Mouse (Mus musculus): Measurements from ENCODE around the gene Gm7879. TPM values are rescaled to one million over a fixed set of nuclear protein-coding genes. Genes with fewer than 3 reads are reported as not detected.
"Not testable (repeated sequence)": the region's sequence is repeated elsewhere in the genome, so short reads cannot be mapped to it uniquely, and the experiment has no call there.

Gene Gm7879
- polyA plus RNA-seq (2015; fragmentation: Nextera tagmentation; extraction: Ambion mirVana), result 0.59 and 1.5 TPM in 2 replicates

DNA sequence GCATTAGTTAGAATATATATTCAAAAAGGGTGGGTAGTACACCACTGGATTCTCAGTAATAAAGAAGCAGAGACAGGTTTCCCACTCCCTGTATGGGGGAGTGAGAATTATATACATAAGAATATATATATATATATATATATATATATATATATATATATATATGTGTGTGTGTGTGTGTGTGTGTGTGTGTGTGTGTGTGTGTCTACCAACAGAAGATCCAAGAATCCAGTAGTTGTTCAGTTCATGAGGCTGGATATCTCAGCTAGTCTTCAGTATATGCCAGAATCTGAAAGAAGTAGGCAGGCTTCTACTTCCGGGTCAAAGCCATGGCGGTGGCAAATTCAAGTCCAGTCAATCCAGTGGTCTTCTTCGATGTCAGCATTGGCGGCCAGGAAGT is at the start of gene Gm7879:
Gene Gm7879 (plus strand): TSS at position 301 of the 400 bp plus-strand sequence.
- H3K9me3 ChIP-seq (ENCODE audit: low read length); H3K4me1 ChIP-seq (ENCODE audit: insufficient read depth, low read length); H3K27ac ChIP-seq (ENCODE audit: low read length); H3K4me3 ChIP-seq (ENCODE audit: low read length); H3K4me2 ChIP-seq (replicated peaks; ENCODE audit: low read depth, low read length); ATAC-seq (ENCODE audit: low FRiP score, low TSS enrichment); H3K36me3 ChIP-seq (ENCODE audit: insufficient read depth, low read length); H3K9ac ChIP-seq (replicated peaks; ENCODE audit: low read length); H3K27me3 ChIP-seq (ENCODE audit: insufficient read depth, low read length): not testable (repeated sequence)
- WGBS, result 95% methylated on average over 4 of the region's 4 CpGs

DNA sequence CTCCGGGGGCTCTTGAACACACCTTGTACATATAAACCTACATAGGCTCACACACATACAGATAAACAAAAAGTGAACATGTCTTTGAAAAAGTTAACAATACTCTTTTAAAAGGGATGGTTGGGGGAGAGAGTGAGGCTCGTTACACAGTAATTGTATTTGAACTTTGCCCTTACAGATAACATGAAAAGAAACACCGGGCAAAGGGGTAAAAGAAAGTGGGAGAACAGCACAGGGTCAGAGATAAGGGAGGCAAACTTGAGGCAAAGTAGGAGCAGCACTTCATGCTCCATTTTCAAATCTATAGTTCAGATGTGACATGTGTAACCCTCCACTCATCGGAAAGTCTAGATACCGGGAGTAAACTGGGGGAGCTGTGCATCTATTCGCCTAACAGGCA is 49.3 kb upstream of the Gm7879 start:
- Histone ChIP-seq H3K36me3 (ENCODE audit: insufficient read depth, low read length) (no peaks in the 10 kb centered on the region), H3K27me3 (ENCODE audit: insufficient read depth, low read length) (no peaks in the 10 kb centered on the region), H3K4me3 (ENCODE audit: low read length) (no peak overlapping the region), H3K9me3 (ENCODE audit: low read length) (no peaks in the 10 kb centered on the region), H3K4me2 (replicated peaks; ENCODE audit: low read depth, low read length) (no peak overlapping the region), H3K27ac (ENCODE audit: low read length) (no peak overlapping the region), H3K9ac (replicated peaks; ENCODE audit: low read length) (no peak overlapping the region), H3K4me1 (ENCODE audit: insufficient read depth, low read length) (no peaks in the 10 kb centered on the region)
- WGBS, result 72% methylated on average over 6 of the region's 6 CpGs
- no peak for ATAC-seq (ENCODE audit: low FRiP score, low TSS enrichment)

DNA sequence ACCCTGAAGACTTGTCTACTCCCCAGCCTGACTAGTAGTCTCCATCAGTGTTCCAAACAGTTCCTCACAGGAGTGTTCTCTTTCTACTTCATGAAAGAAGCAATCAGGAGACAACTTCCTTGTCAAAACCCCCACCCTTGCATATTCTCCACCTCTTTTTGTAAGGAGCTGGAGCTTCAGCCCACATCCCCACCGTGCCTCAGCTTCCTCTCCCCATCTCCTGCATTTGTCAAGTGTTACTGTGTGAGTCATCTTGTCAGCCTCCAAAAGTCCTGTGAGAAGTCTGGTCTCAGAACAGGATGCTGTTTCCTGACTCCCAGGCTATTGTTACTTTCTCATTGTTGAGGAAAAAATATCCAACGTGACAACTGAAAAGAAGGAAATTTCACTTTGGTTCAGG is 47.6 kb upstream of the Gm7879 start:
- Histone ChIP-seq H3K4me1 (ENCODE audit: insufficient read depth, low read length) (peaks cover 4% of the 10 kb centered on the region; the same call in 1 of the 2 replicates), H3K9ac (replicated peaks; ENCODE audit: low read length) (no peak overlapping the region), H3K36me3 (ENCODE audit: insufficient read depth, low read length) (no peaks in the 10 kb centered on the region), H3K27ac (ENCODE audit: low read length) (peak overlapping the region; percentile 11; the same call in 1 of the 2 replicates), H3K4me3 (ENCODE audit: low read length) (no peak overlapping the region), H3K27me3 (ENCODE audit: insufficient read depth, low read length) (no peaks in the 10 kb centered on the region), H3K9me3 (ENCODE audit: low read length) (no peaks in the 10 kb centered on the region), H3K4me2 (replicated peaks; ENCODE audit: low read depth, low read length) (no peak overlapping the region)
- ATAC-seq (ENCODE audit: low FRiP score, low TSS enrichment), result no peak
- WGBS, result 73% methylated on average over 2 of the region's 2 CpGs

DNA sequence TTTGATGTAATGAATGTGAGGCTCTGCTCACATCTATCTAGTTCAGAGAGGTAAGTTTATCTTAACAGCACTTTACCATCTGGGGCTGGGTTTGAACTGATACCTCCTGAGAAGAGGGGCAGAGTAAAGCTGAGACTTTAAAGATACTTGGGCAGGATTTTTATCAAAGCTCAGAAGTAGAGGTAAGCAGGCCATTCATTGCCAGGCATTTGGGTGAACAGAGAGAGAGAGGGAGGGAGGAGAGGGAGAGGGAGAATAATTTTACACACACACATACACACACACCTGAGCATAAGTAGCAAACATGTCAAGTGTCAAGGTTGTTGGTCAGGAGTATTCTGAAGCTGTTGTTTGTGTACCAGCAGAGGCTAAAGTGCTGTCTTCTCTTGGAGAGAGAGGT is 44.7 kb upstream of the Gm7879 start, which contains the start of gene Cd38:
Gene Cd38 (plus strand): TSS at position 301 of the 400 bp plus-strand sequence.
- Histone ChIP-seq H3K9me3 (ENCODE audit: low read length) (no peaks in the 10 kb centered on the region), H3K4me3 (ENCODE audit: low read length) (peak within 1 kb of the TSS; percentile 56), H3K27me3 (ENCODE audit: insufficient read depth, low read length) (no peaks in the 10 kb centered on the region), H3K4me1 (ENCODE audit: insufficient read depth, low read length) (peaks cover 4% of the 10 kb centered on the region; the same call in 1 of the 2 replicates), H3K27ac (ENCODE audit: low read length) (peak within 1 kb of the TSS; percentile 78), H3K36me3 (ENCODE audit: insufficient read depth, low read length) (no peaks in the 10 kb centered on the region), H3K9ac (replicated peaks; ENCODE audit: low read length) (peak within 1 kb of the TSS; percentile 73), H3K4me2 (replicated peaks; ENCODE audit: low read depth, low read length) (peak within 1 kb of the TSS; percentile 75)
- ATAC-seq (ENCODE audit: low FRiP score, low TSS enrichment), result peak; percentile 7; the same call in 1 of the 2 replicates

DNA sequence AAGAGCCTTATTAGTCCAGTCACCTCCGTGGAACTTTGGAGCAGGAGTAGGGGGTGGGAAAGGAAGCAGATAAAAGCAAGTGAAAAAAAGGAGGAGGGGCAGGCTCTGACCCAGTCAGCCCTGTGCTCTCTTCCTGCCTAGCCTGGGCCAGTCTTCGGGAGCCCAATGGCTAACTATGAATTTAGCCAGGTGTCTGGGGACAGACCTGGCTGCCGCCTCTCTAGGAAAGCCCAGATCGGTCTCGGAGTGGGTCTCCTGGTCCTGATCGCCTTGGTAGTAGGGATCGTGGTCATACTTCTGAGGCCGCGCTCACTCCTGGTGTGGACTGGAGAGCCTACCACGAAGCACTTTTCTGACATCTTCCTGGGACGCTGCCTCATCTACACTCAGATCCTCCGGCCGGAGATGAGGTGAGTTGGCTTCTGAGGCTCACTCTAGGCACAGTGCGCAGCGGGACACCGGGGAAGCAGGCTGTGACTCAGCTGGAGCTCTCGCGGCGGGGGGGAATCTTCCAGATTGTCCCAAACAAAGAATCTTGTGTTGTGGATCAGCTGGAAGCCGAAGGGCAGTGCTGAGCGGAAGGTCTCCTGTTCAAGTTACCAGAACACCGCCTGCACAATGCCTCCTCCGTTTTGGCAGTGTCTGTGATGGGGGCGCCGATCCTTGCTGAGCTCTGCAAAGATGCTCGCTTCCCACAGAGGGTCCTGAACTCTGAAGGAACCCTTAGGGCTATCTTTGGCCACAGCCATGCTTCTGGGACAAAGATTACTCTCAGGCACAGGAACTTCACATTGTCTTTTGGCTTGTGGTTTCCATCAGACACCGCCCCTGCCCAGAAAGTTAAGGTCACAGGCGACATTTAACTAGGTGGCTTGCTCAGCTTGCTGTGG is 44.0 kb upstream of the Gm7879 start:
- Histone ChIP-seq H3K4me3 (ENCODE audit: low read length) (peak overlapping the region; percentile 56), H3K27me3 (ENCODE audit: insufficient read depth, low read length) (no peaks in the 10 kb centered on the region), H3K9me3 (ENCODE audit: low read length) (no peaks in the 10 kb centered on the region), H3K36me3 (ENCODE audit: insufficient read depth, low read length) (no peaks in the 10 kb centered on the region), H3K4me2 (replicated peaks; ENCODE audit: low read depth, low read length) (peak overlapping the region; percentile 75), H3K9ac (replicated peaks; ENCODE audit: low read length) (peak overlapping the region; percentile 73), H3K27ac (ENCODE audit: low read length) (peak overlapping the region; percentile 78), H3K4me1 (ENCODE audit: insufficient read depth, low read length) (peaks cover 4% of the 10 kb centered on the region; the same call in 1 of the 2 replicates)
- 4% methylated on average over 28 of the region's 28 CpGs for WGBS
- peak; percentile 70 for ATAC-seq (ENCODE audit: low FRiP score, low TSS enrichment)

DNA sequence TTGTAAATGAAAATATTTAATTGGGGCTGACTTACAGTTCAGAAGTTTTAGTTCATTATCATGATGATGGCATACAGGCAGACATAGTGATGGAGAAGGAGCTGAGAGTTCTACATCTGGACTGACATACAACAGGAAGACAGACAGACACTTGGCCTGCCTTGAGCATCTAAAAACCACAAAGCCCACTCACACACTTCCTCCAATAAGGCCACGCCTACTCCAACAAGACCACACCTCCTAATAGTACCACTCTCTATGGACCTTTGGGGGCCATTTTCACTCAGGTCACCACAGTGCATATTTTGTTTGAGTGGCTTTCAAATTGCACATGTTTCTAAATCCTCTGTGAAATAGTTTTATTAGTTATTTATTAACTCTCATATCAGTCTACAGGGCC is 41.1 kb upstream of the Gm7879 start:
- no peak overlapping the region for H3K4me3 ChIP-seq (ENCODE audit: low read length)
- no peak for ATAC-seq (ENCODE audit: low FRiP score, low TSS enrichment)
- no peaks in the 10 kb centered on the region for H3K36me3 ChIP-seq (ENCODE audit: insufficient read depth, low read length)
- 72% methylated on average over 1 of the region's 1 CpGs for WGBS
- H3K4me2 ChIP-seq (replicated peaks; ENCODE audit: low read depth, low read length), result no peak overlapping the region
- no peak overlapping the region for H3K9ac ChIP-seq (replicated peaks; ENCODE audit: low read length)
- peaks cover 2% of the 10 kb centered on the region; the same call in 1 of the 2 replicates for H3K9me3 ChIP-seq (ENCODE audit: low read length)
- peaks cover 4% of the 10 kb centered on the region; the same call in 1 of the 2 replicates for H3K4me1 ChIP-seq (ENCODE audit: insufficient read depth, low read length)
- H3K27ac ChIP-seq (ENCODE audit: low read length), result no peak overlapping the region
- H3K27me3 ChIP-seq (ENCODE audit: insufficient read depth, low read length), result no peaks in the 10 kb centered on the region

DNA sequence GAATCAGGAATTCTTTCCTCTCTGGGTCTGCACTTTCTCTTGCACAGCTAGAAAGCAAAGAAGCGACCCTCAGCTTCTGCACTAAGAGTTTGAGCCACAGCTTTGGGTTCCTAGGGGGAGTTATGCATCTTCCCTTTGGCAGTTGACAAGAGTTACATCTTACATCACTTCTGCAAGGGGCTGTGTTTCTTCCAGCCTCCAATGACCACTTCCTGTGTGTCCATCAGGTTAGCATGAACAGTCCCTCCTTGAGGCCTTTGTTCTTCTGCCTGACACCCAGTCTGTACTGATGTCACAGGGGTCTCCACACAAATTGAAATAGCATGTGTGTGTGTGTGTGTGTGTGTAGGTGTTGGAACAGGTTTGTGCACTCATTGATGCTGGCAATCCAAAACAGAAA is 40.3 kb upstream of the Gm7879 start:
- no peak overlapping the region for H3K4me3 ChIP-seq (ENCODE audit: low read length)
- H3K9me3 ChIP-seq (ENCODE audit: low read length), result peaks cover 2% of the 10 kb centered on the region; the same call in 1 of the 2 replicates
- H3K27ac ChIP-seq (ENCODE audit: low read length), result no peak overlapping the region
- no peak overlapping the region for H3K9ac ChIP-seq (replicated peaks; ENCODE audit: low read length)
- 77% methylated on average over 1 of the region's 1 CpGs for WGBS
- no peak for ATAC-seq (ENCODE audit: low FRiP score, low TSS enrichment)
- H3K36me3 ChIP-seq (ENCODE audit: insufficient read depth, low read length), result no peaks in the 10 kb centered on the region
- H3K27me3 ChIP-seq (ENCODE audit: insufficient read depth, low read length), result no peaks in the 10 kb centered on the region
- H3K4me2 ChIP-seq (replicated peaks; ENCODE audit: low read depth, low read length), result no peak overlapping the region
- peaks cover 4% of the 10 kb centered on the region; the same call in 1 of the 2 replicates for H3K4me1 ChIP-seq (ENCODE audit: insufficient read depth, low read length)

DNA sequence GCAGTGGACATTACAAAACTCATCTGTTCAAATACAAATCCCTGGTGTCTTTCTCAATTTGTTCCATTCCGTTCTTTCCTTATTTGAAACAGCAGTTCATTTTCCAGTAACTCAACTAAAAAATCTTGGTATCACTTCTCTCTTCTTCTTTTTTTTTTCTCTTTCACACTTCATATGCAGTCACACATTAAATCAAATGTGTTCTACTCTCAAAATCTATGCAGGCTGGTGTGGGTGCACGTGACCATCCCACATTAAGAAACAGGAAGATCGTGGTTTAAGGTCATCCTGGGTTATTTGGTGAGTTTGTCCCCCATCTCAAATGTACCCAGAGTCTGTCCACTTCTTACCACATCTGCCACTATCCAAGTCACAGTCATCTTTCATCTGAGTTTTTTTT is 30.9 kb upstream of the Gm7879 start:
- no peak overlapping the region for H3K27ac ChIP-seq (ENCODE audit: low read length)
- no peaks in the 10 kb centered on the region for H3K9me3 ChIP-seq (ENCODE audit: low read length)
- no peaks in the 10 kb centered on the region for H3K27me3 ChIP-seq (ENCODE audit: insufficient read depth, low read length)
- ATAC-seq (ENCODE audit: low FRiP score, low TSS enrichment), result no peak
- H3K4me1 ChIP-seq (ENCODE audit: insufficient read depth, low read length), result no peaks in the 10 kb centered on the region
- WGBS, result 92% methylated on average over 3 of the region's 3 CpGs
- H3K9ac ChIP-seq (replicated peaks; ENCODE audit: low read length), result no peak overlapping the region
- H3K4me2 ChIP-seq (replicated peaks; ENCODE audit: low read depth, low read length), result no peak overlapping the region
- 0 out of 2 replicates have a peak, but pooled peaks cover 2% of the 10 kb centered on the region for H3K36me3 ChIP-seq (ENCODE audit: insufficient read depth, low read length)
- no peak overlapping the region for H3K4me3 ChIP-seq (ENCODE audit: low read length)

DNA sequence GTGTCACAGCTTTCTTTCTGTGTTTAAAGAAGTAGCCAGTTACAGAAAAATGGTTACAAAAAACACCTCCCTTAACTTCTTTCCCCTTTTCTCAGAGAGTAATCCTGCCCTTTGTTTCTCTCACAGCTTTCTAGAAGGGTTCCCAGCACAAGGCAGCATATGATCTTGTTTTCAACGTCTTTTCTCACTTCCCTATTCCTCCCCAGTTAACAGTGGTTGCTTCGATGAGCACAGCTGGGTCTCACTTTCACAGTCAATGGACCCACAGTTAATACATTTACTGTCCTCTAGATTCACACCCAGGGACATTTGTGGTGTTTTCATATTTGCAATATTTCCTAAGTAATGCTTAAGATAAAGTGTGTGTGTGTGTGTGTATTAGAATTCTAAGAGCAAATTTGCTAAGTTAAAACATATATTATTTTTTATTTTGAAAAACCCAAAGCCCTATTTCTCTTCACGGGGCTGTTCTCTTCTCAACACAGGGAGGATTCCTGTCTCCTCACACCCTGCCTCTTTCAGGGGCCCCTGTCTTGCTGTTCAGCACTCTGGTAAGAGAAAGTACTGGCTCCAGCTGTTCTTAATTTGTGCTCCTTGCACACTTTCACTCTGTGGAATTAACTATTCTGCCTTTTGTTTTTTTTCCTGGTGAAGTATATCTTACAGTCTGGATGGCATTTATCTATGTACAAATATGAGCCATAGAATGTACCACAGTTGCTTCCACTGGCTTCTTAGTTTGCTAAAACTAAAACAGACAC is 27.7 kb upstream of the Gm7879 start:
- Histone ChIP-seq H3K4me3 (ENCODE audit: low read length) (no peak overlapping the region), H3K36me3 (ENCODE audit: insufficient read depth, low read length) (0 out of 2 replicates have a peak, but pooled peaks cover 2% of the 10 kb centered on the region), H3K27ac (ENCODE audit: low read length) (no peak overlapping the region), H3K9ac (replicated peaks; ENCODE audit: low read length) (no peak overlapping the region), H3K4me2 (replicated peaks; ENCODE audit: low read depth, low read length) (no peak overlapping the region), H3K9me3 (ENCODE audit: low read length) (no peaks in the 10 kb centered on the region), H3K4me1 (ENCODE audit: insufficient read depth, low read length) (no peaks in the 10 kb centered on the region), H3K27me3 (ENCODE audit: insufficient read depth, low read length) (no peaks in the 10 kb centered on the region)
- no peak for ATAC-seq (ENCODE audit: low FRiP score, low TSS enrichment)
- WGBS, result 32% methylated on average over 3 of the region's 3 CpGs
